Mouse (Mus musculus): Measurements from ENCODE around the gene Raver2. TPM values are rescaled to one million over a fixed set of nuclear protein-coding genes. Genes with fewer than 3 reads are reported as not detected.
"Not testable (repeated sequence)": the region's sequence is repeated elsewhere in the genome, so short reads cannot be mapped to it uniquely, and the experiment has no call there.

Gene Raver2
- total RNA-seq, 2 experiments from 2014 or later, result 3.6 to 4.6 TPM

- intact Hi-C loops (cut with DNase I; ENCODE audit: low total_unique reads), result no loop called here
- no peak for DNase-seq
Measured at GRCm38 (mm10) chr4:101087721-101088120, 18.9 kb downstream of the Raver2 start.

DNA sequence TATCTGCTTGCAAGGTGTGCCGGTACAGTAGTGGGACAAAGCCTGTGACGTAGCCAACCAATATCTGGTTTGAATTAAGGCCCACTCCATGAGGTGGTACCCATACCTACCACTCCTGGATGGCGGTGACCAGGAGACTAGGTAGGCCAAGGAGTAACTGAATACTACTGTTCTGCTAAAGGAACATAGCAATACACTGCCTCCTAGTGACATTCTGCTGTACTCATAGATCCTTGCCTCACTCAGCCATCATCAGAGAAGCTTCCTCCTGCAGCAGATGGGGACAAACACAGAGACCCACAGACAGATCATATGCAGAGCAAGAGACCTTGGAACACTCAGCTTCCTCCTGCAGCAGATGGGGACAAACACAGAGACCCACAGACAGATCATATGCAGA, 21.8 kb downstream of the Raver2 start:
- DNase-seq; intact Hi-C loops (cut with DNase I; ENCODE audit: low total_unique reads): not testable (repeated sequence)

DNA sequence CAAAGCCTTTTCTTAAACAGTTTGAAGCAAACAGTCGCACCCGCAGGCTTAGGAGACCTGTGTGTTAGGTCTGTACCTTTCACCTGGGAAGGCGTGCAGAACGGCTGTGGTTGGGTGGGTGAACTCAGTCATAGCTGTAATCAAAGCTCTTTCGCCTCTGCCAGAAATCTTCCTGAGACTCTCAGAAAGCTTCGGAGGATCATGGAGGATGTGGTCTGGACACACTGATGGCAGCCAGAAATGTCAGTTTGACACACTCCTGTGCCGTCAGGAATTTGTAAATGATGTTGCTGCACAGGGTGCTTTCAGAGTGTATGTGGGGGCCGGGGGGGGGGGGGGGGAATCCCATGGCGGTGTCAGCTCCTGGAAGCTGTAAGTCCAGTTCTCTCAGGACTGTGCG, 24.5 kb downstream of the Raver2 start:
- intact Hi-C loops (cut with DNase I; ENCODE audit: low total_unique reads), result no loop called here

GRCm38 (mm10) chr4:101107122-101107521, 38.3 kb downstream of the Raver2 start:
- peak; percentile 9 for DNase-seq
- intact Hi-C loops (cut with DNase I; ENCODE audit: low total_unique reads), result no loop called here

More for the DNA sequence above, 24.5 kb downstream of the Raver2 start:
- no peak for DNase-seq

GRCm38 (mm10) chr4:101121002-101121401, 52.2 kb downstream of the Raver2 start:
- DNase-seq, result no peak
- intact Hi-C loops (cut with DNase I; ENCODE audit: low total_unique reads), result no loop called here

DNA sequence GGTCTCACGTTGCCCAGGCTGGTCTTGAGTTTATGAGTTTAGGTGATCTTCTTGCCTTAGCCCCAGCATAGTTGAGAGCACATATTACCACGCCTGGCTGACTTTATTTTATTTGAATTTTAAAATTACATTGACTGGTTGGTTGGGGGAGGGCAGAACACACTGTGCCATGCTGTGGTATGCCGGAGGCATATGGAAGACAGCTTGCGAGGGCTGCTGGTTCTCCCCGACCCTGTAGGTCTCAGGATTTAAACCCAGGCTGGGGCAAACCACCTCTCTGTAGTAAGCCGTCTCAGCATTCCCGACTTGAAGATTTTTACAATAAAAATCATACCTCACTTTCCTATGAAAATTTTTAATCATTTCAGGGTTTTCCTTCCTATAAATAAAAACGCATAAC, 66.2 kb downstream of the Raver2 start:
- no peak for DNase-seq
- intact Hi-C loops (cut with DNase I; ENCODE audit: low total_unique reads), result no loop called here

- DNase-seq, result no peak
- intact Hi-C loops (cut with DNase I; ENCODE audit: low total_unique reads), result no loop called here
Measured at GRCm38 (mm10) chr4:101135909-101136308, 67.1 kb downstream of the Raver2 start.

- intact Hi-C loops (cut with DNase I; ENCODE audit: low total_unique reads), result no loop called here
- no peak for DNase-seq
Measured at GRCm38 (mm10) chr4:101137975-101138374, 69.2 kb downstream of the Raver2 start.

DNA sequence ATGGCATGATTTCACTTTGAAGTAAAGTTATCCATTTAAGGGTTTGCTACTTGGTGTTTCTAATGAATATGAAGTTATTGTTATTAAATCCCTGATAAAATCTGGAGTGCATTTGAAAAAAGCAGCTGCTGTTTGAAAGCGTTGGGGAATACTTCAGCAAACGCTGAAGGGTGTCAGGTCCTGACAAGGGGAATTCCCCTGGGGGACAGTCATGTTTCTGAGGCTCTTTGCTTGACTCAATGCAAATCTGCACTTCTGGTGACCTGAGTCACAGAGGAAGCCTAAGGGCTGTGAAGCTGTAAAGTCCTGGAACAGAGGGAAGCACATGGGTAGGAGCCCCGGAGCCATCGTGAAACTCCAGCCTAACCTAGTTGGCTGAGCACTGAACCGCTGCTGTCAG, 73.0 kb downstream of the Raver2 start:
- intact Hi-C loops (cut with DNase I; ENCODE audit: low total_unique reads), result no loop called here
- DNase-seq, result no peak

- intact Hi-C loops (cut with DNase I; ENCODE audit: low total_unique reads), result no loop called here
- DNase-seq, result no peak
Measured at GRCm38 (mm10) chr4:101143901-101144300, 75.1 kb downstream of the Raver2 start.

DNA sequence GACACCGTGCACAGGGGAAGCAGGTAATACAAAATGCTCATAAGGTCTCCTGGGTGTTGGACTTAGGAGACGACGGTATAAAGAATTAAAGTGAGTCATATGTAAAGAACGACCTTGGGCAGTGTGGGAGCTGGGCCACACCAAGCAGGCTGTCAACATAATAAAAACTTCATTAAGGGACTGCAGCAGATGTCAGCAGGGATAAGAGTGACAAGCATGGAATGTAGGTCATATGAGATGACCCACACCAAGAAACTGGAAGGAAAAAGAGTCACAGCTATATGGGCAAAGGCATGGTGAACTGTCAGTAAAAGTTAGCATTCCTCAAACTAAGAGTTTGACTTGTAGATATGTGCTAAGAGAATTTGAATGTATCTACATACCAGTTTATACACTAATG, 75.6 kb downstream of the Raver2 start:
- intact Hi-C loops (cut with DNase I; ENCODE audit: low total_unique reads), result no loop called here
- DNase-seq, result no peak

- intact Hi-C loops (cut with DNase I; ENCODE audit: low total_unique reads), result loop anchor here (5.0 kb wide), 1 partner anchor 552 kb away; no protein-coding TSS in a partner anchor
- no peak for DNase-seq
Measured at GRCm38 (mm10) chr4:101144790-101145189, 76.0 kb downstream of the Raver2 start.

DNA sequence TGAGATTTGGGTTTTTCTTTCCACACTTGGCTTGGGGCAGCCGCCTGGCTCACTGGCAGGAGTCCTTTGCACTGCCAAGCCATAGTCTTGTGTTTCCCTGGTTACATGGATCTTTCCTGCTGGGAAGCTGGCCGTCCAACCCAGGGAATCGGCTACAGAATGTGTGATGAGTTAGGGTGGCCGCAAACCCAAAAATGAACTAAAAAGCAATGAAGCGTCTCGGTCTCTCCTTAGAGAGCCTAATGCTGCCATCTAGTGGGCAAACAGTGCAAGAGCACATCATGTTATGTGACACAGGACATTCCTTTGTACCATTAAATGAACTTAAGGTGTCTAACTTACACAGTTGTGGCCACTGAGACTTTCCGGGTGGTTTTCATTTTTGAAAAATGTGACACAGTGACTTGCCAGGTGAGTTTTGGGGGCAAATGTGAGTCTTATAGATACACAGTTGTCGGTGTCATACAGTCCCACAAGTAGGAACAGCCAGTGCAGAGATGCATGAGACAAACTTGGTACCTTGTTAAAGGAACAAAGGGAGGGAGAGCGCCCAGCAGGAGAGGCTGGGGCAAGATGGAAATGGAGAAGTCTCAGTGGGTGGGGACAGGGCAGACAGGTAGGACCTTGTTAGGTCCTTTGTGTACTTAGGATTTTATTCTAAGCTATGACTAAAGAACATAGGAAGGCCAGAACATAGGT, 77.4 kb downstream of the Raver2 start:
- peak; percentile 54 for DNase-seq
- intact Hi-C loops (cut with DNase I; ENCODE audit: low total_unique reads), result loop anchor here (2.0 to 5.0 kb wide), 2 partner anchors 147 to 554 kb away; no protein-coding TSS in a partner anchor

DNA sequence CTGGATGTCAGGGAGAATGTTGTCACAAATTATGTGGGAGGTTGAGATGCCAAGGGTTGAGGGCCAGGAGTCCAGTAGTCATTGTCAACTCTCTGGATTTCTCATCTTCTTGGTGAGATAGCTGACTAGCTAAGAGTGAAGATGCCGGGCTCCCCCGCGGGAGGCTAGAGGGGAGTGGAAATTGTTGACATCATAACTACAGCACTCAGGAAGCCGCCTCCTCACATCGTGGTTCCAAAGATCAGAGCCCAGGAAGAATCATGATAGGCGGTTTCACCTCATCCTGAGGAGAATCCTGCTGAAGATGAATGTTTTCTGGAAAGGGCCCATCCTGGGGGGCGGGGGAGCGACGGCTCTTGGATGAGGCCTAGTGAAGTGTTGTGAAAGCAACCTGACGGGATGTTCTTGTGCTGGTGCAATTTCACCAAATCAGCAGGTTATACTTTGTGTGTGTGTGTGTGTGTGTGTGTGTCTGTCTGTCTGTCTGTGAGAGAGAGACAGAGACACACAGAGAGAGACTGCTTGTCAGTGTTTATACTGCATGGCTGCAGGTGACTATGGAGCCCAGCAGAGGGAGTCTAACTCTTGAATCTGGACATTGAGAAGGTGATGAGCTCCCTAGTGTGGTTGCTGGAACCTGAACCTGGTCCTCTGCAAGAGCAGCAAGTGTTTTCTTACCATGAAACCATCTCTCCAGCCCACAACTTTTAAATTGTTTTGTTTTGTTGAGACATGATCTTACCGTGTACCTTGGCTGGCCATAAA, 78.3 kb downstream of the Raver2 start:
- intact Hi-C loops (cut with DNase I; ENCODE audit: low total_unique reads), result loop anchor here (2.0 to 5.0 kb wide), 2 partner anchors 148 to 555 kb away; no protein-coding TSS in a partner anchor

GRCm38 (mm10) chr4:101155541-101155940, 86.8 kb downstream of the Raver2 start:
- intact Hi-C loops (cut with DNase I; ENCODE audit: low total_unique reads), result no loop called here

More for the DNA sequence above, 78.3 kb downstream of the Raver2 start:
- no peak for DNase-seq

GRCm38 (mm10) chr4:101157476-101157875, 88.7 kb downstream of the Raver2 start:
- DNase-seq, result no peak
- intact Hi-C loops (cut with DNase I; ENCODE audit: low total_unique reads), result no loop called here

More at GRCm38 (mm10) chr4:101155541-101155940, 86.8 kb downstream of the Raver2 start:
- no peak for DNase-seq

- intact Hi-C loops (cut with DNase I; ENCODE audit: low total_unique reads), result no loop called here
- DNase-seq, result no peak
Measured at GRCm38 (mm10) chr4:101158282-101158681, 89.5 kb downstream of the Raver2 start.

- no peak for DNase-seq
- intact Hi-C loops (cut with DNase I; ENCODE audit: low total_unique reads), result no loop called here
Measured at GRCm38 (mm10) chr4:101159191-101159764, 90.5 kb downstream of the Raver2 start.

DNA sequence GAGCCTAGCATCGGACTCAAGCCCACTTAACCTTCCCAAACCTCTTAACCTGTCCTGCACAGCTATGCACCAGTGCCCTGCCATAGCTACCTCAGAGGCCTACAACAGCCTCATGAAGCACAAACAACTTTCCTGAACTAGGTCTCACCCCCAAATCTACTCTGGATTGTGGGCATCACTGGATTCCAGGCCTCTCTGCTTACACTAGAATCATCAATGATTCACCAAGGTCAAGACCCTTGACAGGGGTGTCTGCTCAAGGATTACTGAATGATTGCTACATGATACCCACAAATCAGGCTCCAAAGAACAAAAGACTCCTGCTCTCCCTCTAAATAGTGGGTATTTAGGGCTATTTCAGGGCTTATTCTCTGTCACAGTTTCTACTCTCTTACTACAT, 92.0 kb downstream of the Raver2 start:
- DNase-seq, result no peak
- intact Hi-C loops (cut with DNase I; ENCODE audit: low total_unique reads), result no loop called here

GRCm38 (mm10) chr4:101164189-101164588, 95.4 kb downstream of the Raver2 start:
- intact Hi-C loops (cut with DNase I; ENCODE audit: low total_unique reads), result no loop called here
- DNase-seq, result no peak

All from gastrocnemius, postnatal 14 days (tissue).